Mouse (Mus musculus) liver, adult (tissue): ENCODE measurements around the gene Tet3.

ENCODE experiments used
- GATA4 ChIP-seq: IDR thresholded peaks from 2 replicates; pipeline ENCODE4 v1.6.1; 2014; ENCODE audit warnings: mild to moderate bottlenecking, low read length; ENCODE audit not compliant: insufficient replicate concordance

The Tet3 gene

DNA sequence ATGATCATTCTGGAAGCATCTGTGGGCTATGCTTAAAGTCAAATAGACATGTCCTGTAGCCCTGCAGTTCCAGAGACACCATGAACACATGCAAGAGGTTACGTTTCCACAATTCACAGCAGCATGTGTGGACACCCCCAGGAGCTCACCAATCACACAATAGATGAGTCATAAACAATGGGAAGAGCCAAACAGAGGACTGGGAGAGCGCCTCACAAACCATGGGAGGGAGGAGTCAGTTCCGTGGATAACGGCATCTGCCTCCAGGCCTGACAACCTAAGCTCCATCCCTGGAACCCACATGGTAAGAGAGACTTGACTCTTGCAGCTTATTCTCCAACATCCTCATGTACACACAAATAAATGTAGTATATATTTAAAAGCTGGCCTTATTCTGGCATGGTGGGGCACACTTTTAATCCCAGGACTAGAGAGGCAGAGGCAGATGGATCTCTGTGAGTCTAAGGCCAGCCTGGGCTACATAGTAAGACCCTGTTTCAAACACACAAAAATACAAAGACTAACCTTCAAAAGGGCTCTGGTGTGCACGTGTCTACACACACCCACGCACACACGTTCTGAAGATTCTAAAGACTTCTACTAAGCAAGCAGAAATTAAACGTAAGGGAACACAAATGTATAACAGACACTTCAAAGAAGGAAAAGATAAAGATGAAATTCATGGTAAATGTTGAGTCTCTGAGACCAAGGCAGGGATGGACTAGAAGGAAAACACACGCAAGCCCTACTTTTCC, 44.1 kb downstream of the Tet3 start:
- TF ChIP-seq GATA4, result no peak

DNA sequence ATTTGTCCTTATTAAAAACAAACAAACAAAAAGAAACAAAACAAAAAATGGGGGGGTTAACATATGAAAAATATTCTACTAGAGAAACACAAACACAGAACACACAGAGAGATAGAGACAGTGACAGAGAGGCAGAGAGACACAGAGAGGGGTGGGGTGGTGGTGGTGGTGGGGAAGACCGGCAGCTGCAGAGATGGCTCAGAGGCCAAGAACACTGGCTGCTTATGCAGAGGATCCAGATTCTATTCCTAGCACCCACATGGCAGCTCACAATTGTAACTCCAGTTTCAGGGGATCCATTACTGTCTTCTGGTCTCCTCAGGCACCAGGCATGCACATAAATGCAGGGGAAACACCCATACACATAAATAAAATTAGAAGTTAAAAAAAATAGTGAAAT, 45.2 kb downstream of the Tet3 start:
- TF ChIP-seq GATA4, result no peak

DNA sequence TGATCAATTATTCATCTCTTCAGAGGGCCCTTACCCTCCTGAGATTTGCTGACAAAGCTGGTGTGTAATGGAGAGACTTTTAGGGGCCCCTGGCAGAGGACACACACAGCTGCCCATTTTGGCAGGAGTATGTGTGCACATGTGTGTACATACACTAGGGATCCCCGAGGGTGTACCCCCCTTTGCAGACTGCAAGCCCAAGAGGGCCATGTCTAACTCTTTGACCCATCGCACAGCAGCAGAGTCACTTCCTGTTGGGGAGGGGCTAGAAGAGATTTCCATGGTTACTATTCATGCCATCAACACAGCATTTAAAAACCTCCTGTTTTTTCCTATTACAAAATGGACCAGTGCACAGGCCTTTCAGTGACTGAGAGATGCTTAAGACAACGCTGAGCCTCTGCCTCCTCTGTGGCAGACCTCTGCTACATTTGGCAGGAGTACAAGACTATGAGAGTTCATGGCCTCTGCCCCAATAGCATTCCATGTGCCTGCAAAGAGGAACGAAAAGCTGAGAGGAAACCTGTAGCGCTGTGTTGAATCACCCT, 46.0 kb downstream of the Tet3 start:
- TF ChIP-seq GATA4, result no peak

DNA sequence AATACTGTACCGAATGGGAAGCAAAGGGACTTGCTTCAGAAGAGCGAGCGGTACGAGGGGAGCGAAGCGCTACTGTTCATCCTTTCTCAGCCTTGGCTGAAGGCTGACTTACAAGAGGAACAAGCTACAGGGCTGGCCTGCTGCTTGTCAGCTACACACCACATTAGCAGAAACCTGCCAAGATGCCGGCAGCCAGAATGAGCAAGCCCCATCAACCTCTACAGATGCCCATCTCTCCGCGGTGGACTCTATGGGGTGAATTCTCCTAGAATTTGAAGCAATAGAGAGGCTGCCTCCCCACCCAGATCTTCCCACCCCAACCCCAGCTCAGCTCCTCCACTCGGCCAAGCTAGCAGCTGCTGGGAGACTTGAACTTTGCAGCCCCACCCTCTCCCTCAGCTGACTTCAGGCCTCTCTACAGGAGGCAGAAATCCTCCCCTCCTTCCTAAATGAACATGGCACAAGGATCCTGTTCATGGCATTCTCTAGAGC, 46.5 kb downstream of the Tet3 start:
- no peak for TF ChIP-seq GATA4

DNA sequence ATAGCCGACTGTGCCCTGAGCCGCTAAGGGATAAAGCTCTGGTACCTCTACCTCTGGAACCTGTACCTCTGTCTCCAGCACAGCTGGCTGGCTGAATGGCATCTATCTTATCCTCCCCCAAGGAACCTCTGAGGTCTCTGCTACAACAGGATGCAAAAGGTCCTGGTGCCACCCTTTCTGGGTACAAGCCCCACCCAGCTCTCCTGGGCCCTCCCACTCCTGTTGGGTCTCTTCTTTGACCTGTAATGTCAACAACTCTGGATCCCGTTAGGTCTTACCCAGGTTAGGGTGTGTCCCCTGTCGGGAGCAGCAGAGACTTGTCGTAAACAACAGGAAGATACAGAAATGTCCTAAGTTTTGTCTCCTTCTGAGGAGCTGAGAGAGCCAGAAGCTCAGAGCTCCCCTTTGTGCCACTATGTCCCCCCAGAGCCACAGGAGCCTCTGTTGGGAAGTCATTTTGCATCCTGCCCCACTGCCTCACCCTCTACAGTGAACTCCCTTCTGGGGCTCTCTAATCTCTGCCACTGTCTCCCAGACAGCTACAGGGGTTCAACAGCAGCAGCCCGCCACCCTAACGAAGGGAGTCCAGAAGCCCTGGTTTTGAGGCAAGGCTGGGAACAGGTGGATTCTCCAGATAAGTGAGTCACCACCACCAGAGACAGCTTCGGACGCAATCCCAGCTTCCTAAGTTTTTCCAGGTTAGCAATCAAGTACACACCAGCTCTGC, 47.1 kb downstream of the Tet3 start:
- TF ChIP-seq GATA4, result no peak

DNA sequence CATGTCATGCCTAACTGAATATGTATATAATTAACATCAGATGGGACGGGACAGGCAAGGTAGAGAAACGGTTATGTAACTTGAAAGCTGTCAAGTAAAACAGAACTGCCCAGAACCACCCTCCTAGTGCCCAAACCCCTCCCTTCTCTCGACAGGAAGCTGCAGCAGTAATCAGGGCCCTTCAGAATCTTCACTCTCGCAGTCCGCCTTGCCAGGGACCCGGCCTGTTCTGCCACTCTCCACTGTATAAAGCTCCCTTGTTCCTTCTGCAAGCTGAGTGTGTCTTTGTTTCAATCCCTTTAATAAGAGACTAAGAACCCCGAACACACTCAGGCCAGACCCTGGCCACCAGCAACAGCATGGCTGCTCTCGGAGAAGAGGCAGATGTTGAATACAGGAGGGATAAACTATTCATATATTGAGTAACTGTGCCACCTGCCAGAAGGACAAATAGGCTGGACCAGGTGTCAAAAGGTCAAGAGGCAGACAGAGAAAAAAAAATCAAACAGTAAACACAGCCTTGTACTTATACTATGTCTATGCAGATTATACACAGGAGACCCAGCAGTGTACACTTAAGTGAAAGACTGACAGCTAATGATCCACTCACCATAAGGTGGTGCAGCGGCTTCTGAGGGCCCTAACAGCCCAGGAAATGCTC, 48.7 kb downstream of the Tet3 start:
- TF ChIP-seq GATA4, result no peak

DNA sequence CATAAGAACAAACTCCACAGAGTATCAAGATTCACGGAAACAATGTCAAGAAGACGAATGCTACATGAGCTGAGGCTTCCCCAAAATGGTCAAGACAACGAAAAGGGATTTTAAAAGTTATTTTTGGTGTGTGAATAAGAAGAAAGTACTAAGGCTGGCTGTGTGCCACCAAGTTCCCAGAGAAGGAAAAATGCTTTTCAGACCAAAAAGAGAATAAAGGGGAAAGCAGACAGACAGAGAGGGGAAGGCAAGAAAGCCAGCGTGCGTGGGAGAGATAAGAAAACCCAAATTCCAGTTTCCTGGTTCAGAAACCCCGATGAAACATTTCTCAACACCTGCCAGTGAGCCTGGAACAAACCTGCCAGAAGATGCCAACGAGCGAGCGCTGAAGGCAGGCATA, 50.4 kb downstream of the Tet3 start:
- no peak for TF ChIP-seq GATA4

DNA sequence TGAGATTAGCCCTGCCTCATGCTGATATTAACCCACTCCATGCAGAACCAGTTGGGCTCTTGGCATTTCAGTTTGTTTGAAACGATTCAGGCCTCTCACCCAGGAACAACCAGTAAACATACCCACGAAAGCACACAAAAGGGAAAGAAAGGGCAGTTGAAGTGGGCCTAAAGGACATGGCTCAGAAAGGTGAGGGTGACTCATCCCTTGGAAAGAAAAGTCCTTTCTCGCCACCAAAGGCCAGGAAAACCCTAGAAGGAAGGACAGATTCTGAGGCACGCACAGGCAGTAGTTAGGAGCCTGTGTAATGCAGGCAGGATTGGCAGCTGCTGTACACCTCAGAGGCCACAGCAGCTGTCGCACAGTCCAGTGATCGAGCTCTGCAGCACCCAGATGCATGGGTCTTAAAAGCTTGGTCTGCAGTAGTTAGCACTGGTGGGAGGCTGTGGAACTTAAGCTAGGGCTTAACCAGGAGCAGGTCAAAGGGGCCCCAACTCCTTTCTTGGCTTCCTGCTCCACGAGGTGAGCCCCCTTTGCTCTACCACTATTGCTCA, 53.3 kb downstream of the Tet3 start:
- no peak for TF ChIP-seq GATA4

DNA sequence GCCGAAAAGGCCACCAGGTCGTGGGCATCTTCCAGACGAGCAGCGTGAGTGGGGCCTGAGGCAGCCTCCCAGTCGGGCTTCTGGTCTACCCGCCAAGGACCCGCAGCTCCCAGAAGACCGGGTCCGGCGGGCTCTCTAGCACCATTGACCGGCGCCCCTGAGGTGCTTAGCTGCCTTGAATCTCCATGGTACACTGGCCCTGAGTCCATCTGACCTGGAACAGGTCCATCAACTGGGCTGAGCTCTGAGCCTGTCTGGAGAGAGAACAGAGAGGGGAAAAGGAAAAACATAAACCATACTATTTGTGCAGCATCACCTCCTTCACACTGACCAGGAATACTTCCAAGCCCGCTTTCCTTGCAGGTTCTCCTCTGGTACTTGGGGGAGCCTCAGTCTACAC, 54.3 kb downstream of the Tet3 start:
- TF ChIP-seq GATA4, result no peak

DNA sequence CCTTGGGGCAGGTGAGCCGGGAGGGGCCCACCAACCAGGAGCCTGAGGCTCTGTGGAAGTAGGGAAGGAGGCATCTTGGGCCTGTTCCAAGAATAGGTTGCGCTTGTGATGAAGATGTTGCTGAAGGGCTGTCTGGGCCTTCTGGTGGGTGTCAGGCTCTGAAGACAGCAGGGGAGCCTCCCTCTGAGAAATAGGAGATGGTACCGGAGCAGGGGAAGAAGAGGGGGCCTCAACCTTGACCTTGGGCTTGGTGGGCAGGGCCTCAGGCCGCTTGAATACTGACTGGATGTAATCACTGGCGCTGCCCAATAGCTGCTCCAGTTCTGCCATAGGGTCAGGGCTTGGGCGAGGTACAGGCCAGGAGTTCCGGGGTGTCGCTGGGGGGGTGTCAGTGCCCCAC, 55.4 kb downstream of the Tet3 start:
- TF ChIP-seq GATA4, result no peak

DNA sequence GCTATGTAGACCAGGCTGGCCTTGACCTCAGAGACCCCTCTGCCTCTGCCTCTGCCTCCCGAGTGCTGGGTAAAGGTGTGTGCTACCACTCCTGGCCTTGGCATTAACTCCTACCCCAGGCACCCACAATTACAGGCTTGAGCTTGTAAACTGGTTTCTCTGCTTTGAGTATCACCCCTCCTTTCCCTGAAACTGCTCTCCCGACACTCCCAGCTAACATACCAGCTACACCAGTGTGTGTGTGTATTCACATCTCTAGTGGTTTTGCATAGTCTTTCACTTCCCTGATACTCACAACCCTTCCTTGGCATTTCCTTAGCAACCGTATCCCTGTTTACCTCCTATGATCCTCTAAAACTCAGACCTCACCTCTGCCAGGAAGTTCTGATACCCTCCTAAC, 59.1 kb downstream of the Tet3 start:
- no peak for TF ChIP-seq GATA4

DNA sequence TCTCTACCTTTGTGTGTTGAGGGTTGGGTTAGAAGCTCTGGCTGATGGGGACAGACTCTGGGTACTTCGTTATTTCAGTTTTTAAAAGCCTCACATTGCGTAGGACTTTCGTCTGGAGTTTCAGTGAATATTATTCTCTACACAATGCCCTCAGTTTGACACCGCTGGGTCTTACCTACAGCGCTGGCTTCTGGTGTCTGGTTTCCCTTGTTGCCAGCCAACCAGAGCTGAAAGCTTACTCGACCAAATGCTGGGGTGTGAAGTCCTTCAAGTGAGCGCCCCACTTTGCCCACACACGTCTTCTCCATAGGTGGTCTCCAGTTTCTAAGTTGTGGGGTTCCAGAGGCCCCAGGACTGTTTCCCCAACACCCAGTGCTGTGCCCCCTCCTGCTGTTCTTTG, 61.2 kb downstream of the Tet3 start:
- no peak for TF ChIP-seq GATA4

DNA sequence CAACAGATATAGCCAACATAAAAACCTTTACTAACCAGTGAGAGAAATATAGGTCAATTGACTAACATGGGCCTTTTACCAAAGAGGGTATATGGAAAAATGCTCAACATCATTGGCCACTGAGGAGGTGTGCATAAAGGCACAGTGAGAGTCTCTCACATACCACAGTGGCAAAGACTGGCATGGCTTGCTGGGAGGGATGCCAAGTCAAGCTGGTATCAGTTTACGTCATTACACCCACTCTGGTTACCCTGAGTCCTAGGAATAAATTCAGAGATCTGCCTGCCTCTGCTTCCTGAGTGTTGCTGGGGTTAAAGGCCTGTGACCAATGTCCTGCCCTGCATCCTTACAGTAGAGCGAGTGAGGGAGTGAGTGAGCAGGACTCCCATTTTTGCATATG, 62.2 kb downstream of the Tet3 start:
- no peak for TF ChIP-seq GATA4

DNA sequence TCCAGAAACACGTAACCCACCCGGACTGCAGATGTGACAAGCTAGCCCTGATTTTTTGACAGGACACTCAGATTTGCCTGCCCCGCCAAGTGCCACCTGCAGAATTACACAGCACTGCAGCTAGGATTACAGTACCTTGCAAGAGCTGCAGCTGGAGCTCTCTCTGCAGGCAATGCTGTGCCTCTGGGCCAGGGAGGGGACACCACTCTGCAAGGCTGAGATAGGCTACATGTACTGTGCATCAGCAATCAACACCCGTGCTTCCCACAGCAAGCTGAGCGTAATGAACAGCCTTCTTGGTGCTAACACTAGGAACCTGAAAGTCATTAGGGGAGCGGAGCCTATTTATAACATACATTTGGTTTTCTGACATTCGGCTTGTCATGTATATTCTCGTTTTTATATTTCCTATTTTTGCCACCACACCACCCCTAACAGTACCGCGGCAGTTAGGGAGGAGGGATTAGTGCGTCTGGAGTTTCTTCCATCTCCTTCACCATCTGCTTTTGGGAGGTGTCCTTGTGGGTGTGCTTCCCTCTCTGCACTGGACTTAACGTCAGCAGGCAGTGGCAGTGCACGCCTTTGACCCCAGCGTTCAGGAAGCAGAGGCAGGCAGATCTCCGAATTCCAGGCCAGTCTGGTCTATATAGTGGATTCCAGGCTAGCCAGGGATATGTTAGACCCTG, 63.2 kb downstream of the Tet3 start:
- TF ChIP-seq GATA4, result no peak

DNA sequence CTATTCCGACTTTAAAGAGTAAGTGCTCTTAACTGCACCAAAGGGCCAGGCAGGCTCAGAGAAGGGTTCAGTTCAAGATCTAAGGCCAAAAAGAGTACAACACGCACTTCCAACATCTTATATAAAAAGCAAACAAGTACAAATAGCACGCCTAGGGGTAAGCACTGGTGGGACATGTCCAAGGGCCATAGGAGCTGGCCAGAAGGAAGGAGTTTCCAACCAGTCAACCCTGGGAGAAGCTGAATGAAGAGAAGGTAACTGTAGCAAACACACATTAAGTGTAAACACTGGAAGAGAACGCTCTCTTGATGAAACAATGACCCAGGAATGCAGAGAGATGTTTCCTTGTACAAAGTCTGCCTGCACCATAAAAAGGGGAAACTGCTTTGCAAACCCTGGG, 64.8 kb downstream of the Tet3 start:
- TF ChIP-seq GATA4, result no peak
